Mouse (Mus musculus) heart, postnatal 0 days (tissue): ENCODE measurements at regions not wholly inside any gene's neighbourhood (a gene's known extent, or its start where the extent isn't known, plus 50 kb on each side); places are given as distances from the start of the nearest gene placed in this dataset.

ENCODE experiments used
- CTCF ChIP-seq: IDR thresholded peaks from 2 replicates; pipeline ENCODE4 v1.5.1; 2016; ENCODE audit warnings: antibody characterized with exemption, control low read depth, low read depth
- EP300 ChIP-seq: IDR thresholded peaks from 2 replicates; pipeline ENCODE4 v1.6.1; 2016; ENCODE audit warnings: antibody characterized with exemption, low read depth

DNA sequence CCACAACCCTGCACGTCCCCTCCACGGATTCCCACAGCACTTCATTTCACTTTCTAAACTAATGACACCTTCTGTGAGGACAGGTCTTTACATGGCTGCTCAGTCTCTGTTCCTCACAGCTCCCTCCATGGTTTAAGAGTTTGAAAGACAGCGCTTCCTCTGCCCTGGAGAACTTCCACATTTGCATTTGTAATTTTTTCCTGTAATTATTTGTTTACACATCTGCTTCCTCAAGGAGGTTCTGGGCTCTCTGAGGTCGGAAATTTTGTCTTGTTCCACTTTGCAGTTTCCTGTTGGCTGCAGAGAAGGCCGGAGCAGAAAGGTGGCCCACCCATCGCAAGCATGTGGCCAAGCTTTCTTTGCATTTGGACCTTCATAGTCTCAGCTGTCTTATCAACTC, 118.8 kb upstream of the Marcks start:
- TF ChIP-seq CTCF (no peak), EP300 (no peak)
